Mouse (Mus musculus) CH12.LX (cell line): ENCODE data around the gene Zscan18. TPM values are rescaled to one million over a fixed set of nuclear protein-coding genes. Genes with fewer than 3 reads are reported as not detected.
A peak's percentile ranks its signal among the peaks of the same experiment; 100 is the strongest.

Source experiments
- DNase-seq: peaks from one replicate; pipeline ENCODE4 v3.0.0-alpha.2; 2013; ENCODE audit errors: extremely low read depth
- H3K27ac ChIP-seq: 2 replicates; pipeline ENCODE4 v1.5.1; 2012; ENCODE audit warnings: low read depth, mild to moderate bottlenecking, control low read depth, moderate library complexity; ENCODE audit not compliant: insufficient read depth
- H3K27me3 ChIP-seq: replicated peaks from 2 replicates; pipeline ENCODE3; 2012; ENCODE audit warnings: inconsistent platforms
- H3K36me3 ChIP-seq, 2 experiments: replicated peaks in 1 of 2; 2 replicates each; pipeline versions ENCODE3 to v1.6.1; 2012; ENCODE audit warnings: inconsistent platforms in 1 of 2, low read length in 1 of 2, mild to moderate bottlenecking in 1 of 2, mixed read lengths in 1 of 2, moderate library complexity in 1 of 2; ENCODE audit not compliant: control insufficient read depth in 1 of 2, insufficient read depth in 1 of 2
- H3K4me1 ChIP-seq, 2 experiments: 2 replicates each; pipeline ENCODE4 v1.6.1; 2012; ENCODE audit warnings: inconsistent platforms in 1 of 2, moderate library complexity in 1 of 2; ENCODE audit not compliant: insufficient read depth in 2 of 2, control insufficient read depth in 1 of 2
- H3K4me2 ChIP-seq: 2 replicates; pipeline ENCODE4 v1.6.1; 2012; ENCODE audit warnings: low read depth, mild to moderate bottlenecking, control low read depth; ENCODE audit not compliant: poor library complexity, insufficient read depth, severe bottlenecking
- H3K4me3 ChIP-seq, 3 experiments: fragments of 150-350 bp in 1 of 3; sonication (generic) in 1 of 3; replicated peaks in 1 of 3; 2 replicates each; pipeline versions ENCODE3 to v1.5.1; 2011 to 2012; ENCODE audit warnings: low read depth in 2 of 3, low read length in 2 of 3, mild to moderate bottlenecking in 2 of 3, moderate library complexity in 2 of 3, control low read depth in 1 of 3, improper control_type of control experiment in 1 of 3, inconsistent platforms in 1 of 3, mixed read lengths in 1 of 3; ENCODE audit not compliant: poor library complexity in 1 of 3
- H3K79me2 ChIP-seq: replicated peaks from 2 replicates; pipeline ENCODE4 v1.6.1; 2012; ENCODE audit warnings: mild to moderate bottlenecking, moderate library complexity; ENCODE audit not compliant: control insufficient read depth, poor library complexity, insufficient read depth, severe bottlenecking; ENCODE audit errors: extremely low read depth
- H3K9ac ChIP-seq: 2 replicates; pipeline ENCODE4 v1.6.1; 2012; ENCODE audit warnings: low read depth, mild to moderate bottlenecking, control low read depth, moderate library complexity; ENCODE audit not compliant: insufficient read depth
- H3K9me3 ChIP-seq: replicated peaks from 2 replicates; pipeline ENCODE3; 2012; ENCODE audit warnings: low read length, inconsistent platforms, mixed read lengths
- BHLHE40 ChIP-seq: IDR thresholded peaks from 2 replicates; pipeline ENCODE4 v1.6.1; 2011; ENCODE audit warnings: mild to moderate bottlenecking, low read depth, low read length, improper control_type of control experiment
- CHD1 ChIP-seq: IDR thresholded peaks from 2 replicates; pipeline ENCODE4 v1.6.1; 2012; ENCODE audit warnings: low read depth, low read length, improper control_type of control experiment, inconsistent platforms
- CTCF ChIP-seq, 2 experiments: IDR thresholded peaks in 1 of 2; conservative IDR thresholded peaks in 1 of 2; 2 replicates each; pipeline ENCODE4 v1.5.1; 2011 to 2012; ENCODE audit warnings: low read depth in 2 of 2, low read length in 2 of 2, improper control_type of control experiment in 1 of 2, inconsistent platforms in 1 of 2, mild to moderate bottlenecking in 1 of 2, moderate library complexity in 1 of 2
- E2F4 ChIP-seq: IDR thresholded peaks from 2 replicates; pipeline ENCODE4 v1.6.1; 2011; ENCODE audit warnings: low read depth, low read length, improper control_type of control experiment; ENCODE audit not compliant: insufficient replicate concordance
- ELF1 ChIP-seq: IDR thresholded peaks from 2 replicates; pipeline ENCODE4 v1.6.1; 2014; ENCODE audit warnings: low read depth, mild to moderate bottlenecking, inconsistent platforms, low read length, improper control_type of control experiment
- ETS1 ChIP-seq: conservative IDR thresholded peaks from 2 replicates; pipeline ENCODE4 v1.6.1; 2012; ENCODE audit warnings: low read depth, mild to moderate bottlenecking, inconsistent platforms, low read length, improper control_type of control experiment, moderate library complexity
- GABPA ChIP-seq: IDR thresholded peaks from 2 replicates; pipeline ENCODE4 v1.6.1; 2012; ENCODE audit warnings: low read depth, low read length, improper control_type of control experiment, inconsistent platforms; ENCODE audit not compliant: insufficient replicate concordance
- HCFC1 ChIP-seq: IDR thresholded peaks from 2 replicates; pipeline ENCODE4 v1.6.1; 2012; ENCODE audit warnings: low read depth, mild to moderate bottlenecking, inconsistent platforms, low read length, improper control_type of control experiment
- IRF4 ChIP-seq: IDR thresholded peaks from 2 replicates; pipeline ENCODE4 v1.6.1; 2014; ENCODE audit warnings: low read depth, mild to moderate bottlenecking, inconsistent platforms, low read length, improper control_type of control experiment
- JUN ChIP-seq: IDR thresholded peaks from 2 replicates; pipeline ENCODE4 v1.6.1; 2011; ENCODE audit warnings: low read depth, mild to moderate bottlenecking, low read length, improper control_type of control experiment, moderate library complexity; ENCODE audit not compliant: insufficient read depth
- JUND ChIP-seq: conservative IDR thresholded peaks from 2 replicates; pipeline ENCODE4 v1.6.1; 2011; ENCODE audit warnings: low read depth, low read length, improper control_type of control experiment
- KAT2A ChIP-seq: IDR thresholded peaks from 2 replicates; pipeline ENCODE4 v1.6.1; 2012; ENCODE audit warnings: low read length, improper control_type of control experiment, inconsistent platforms; ENCODE audit not compliant: insufficient replicate concordance
- MAX ChIP-seq: IDR thresholded peaks from 2 replicates; pipeline ENCODE4 v1.6.1; 2011; ENCODE audit warnings: low read length, improper control_type of control experiment
- MAZ ChIP-seq: IDR thresholded peaks from 2 replicates; pipeline ENCODE4 v1.6.1; 2012; ENCODE audit warnings: low read depth, mild to moderate bottlenecking, inconsistent platforms, low read length, improper control_type of control experiment, moderate library complexity
- MEF2A ChIP-seq: IDR thresholded peaks from 2 replicates; pipeline ENCODE4 v1.6.1; 2014; ENCODE audit warnings: low read depth, mild to moderate bottlenecking, inconsistent platforms, low read length, improper control_type of control experiment, borderline replicate concordance
- MXI1 ChIP-seq: IDR thresholded peaks from 2 replicates; pipeline ENCODE4 v1.6.1; 2011; ENCODE audit warnings: mild to moderate bottlenecking, low read depth, low read length, improper control_type of control experiment
- MYC ChIP-seq: IDR thresholded peaks from 2 replicates; pipeline ENCODE4 v1.6.1; 2011; ENCODE audit warnings: low read depth, mild to moderate bottlenecking, improper control_type of control experiment, low read length
- NELFE ChIP-seq: IDR thresholded peaks from 2 replicates; pipeline ENCODE4 v1.6.1; 2011; ENCODE audit warnings: low read depth, low read length, improper control_type of control experiment
- NRF1 ChIP-seq: IDR thresholded peaks from 2 replicates; pipeline ENCODE4 v1.6.1; 2014; ENCODE audit warnings: low read depth, mild to moderate bottlenecking, inconsistent platforms, low read length, improper control_type of control experiment, moderate library complexity
- POLR2A ChIP-seq: IDR thresholded peaks from 2 replicates; pipeline ENCODE4 v1.6.1; 2011; ENCODE audit warnings: low read depth, mild to moderate bottlenecking, improper control_type of control experiment, low read length
- POLR2AphosphoS2 ChIP-seq: IDR thresholded peaks from 2 replicates; pipeline ENCODE4 v1.6.1; 2011; ENCODE audit warnings: low read depth, low read length, improper control_type of control experiment
- RAD21 ChIP-seq: IDR thresholded peaks from 2 replicates; pipeline ENCODE4 v1.6.1; 2011; ENCODE audit warnings: low read depth, mild to moderate bottlenecking, low read length, improper control_type of control experiment, moderate library complexity
- SIN3A ChIP-seq: IDR thresholded peaks from 2 replicates; pipeline ENCODE4 v1.6.1; 2012; ENCODE audit warnings: low read length, improper control_type of control experiment, inconsistent platforms
- TBP ChIP-seq: conservative IDR thresholded peaks from 2 replicates; pipeline ENCODE4 v1.6.1; 2011; ENCODE audit warnings: low read depth, low read length, improper control_type of control experiment
- TCF12 ChIP-seq: IDR thresholded peaks from 2 replicates; pipeline ENCODE4 v1.6.1; 2014; ENCODE audit warnings: low read depth, mild to moderate bottlenecking, inconsistent platforms, low read length, improper control_type of control experiment
- UBTF ChIP-seq: IDR thresholded peaks from 2 replicates; pipeline ENCODE4 v1.6.1; 2012; ENCODE audit warnings: low read depth, mild to moderate bottlenecking, inconsistent platforms, low read length, improper control_type of control experiment, moderate library complexity
- USF2 ChIP-seq: conservative IDR thresholded peaks from 2 replicates; pipeline ENCODE4 v1.6.1; 2011; ENCODE audit warnings: low read depth, low read length, improper control_type of control experiment
- ZMIZ1 ChIP-seq: IDR thresholded peaks from 2 replicates; pipeline ENCODE4 v1.6.1; 2012; ENCODE audit warnings: low read depth, mild to moderate bottlenecking, inconsistent platforms, low read length, improper control_type of control experiment
- ZNF384 ChIP-seq: IDR thresholded peaks from 2 replicates; pipeline ENCODE4 v1.6.1; 2012; ENCODE audit warnings: low read depth, low read length, improper control_type of control experiment, inconsistent platforms
- dilution Hi-C: fragments of 300-500 bp; cut with MboI; formaldehyde crosslinking; loops from 2 replicates; pipeline ENCODE4 v1.14.3; 2020; ENCODE audit warnings: low sequenced_read_pairs; ENCODE audit not compliant: extremely low pct_unique_long_range_greater_than_20kb, extremely low pct_ligation_motif_present
- in situ Hi-C: fragments of 300-500 bp; cut with MboI; formaldehyde crosslinking; loops from 3 replicates; pipeline ENCODE4 v1.14.3; 2019; ENCODE audit warnings: low sequenced_read_pairs, low pct_ligation_motif_present, low pct_unique_long_range_greater_than_20kb, mixed read lengths
- polyA plus RNA-seq: library from polyadenylated mRNA; unstranded; fragments of >175 nt; gene quantifications from 2 replicates; pipeline ENCODE4 v1.2.1, GENCODE M21; 2012; ENCODE audit warnings: low read depth; ENCODE audit not compliant: insufficient read length
- total RNA-seq, 2 experiments: library from RNA; depleted of rRNA; stranded (reverse); fragments of 300-350 nt in 1 of 2; fragments of >200 nt in 1 of 2; gene quantifications; 2 replicates each; pipeline ENCODE4 v1.2.3; 2012 to 2014

The Zscan18 gene
- total and polyA plus RNA-seq, 3 experiments: 0.56 to 1.6 (median 1.6) TPM

- peak within 1 kb of the TSS; percentile 67 for H3K4me2 ChIP-seq
- peaks cover 30% of the 10 kb centered on the region for H3K9me3 ChIP-seq
- in situ Hi-C loops: no loop called here
- H3K9ac ChIP-seq: peak within 1 kb of the TSS; percentile 92
- peak within 1 kb of the TSS; percentile 74 to 91 (median 83) for H3K4me3 ChIP-seq
- no peak for TF ChIP-seq JUN
- TF ChIP-seq CHD1: peak; percentile 89
- 0 out of 2 replicates have a peak, but pooled peaks have one; percentile 47 for TF ChIP-seq POLR2AphosphoS2
- TF ChIP-seq CTCF (conservative IDR thresholded peaks at IDR 0.05 in 1 of 2, IDR thresholded peaks at IDR 0.05 in 1 of 2; ENCODE audit: low read depth in 2 of 2, low read length in 2 of 2): no peak
- peak; percentile 91 for TF ChIP-seq BHLHE40
- peak; percentile 79 for TF ChIP-seq POLR2A
- no peak for TF ChIP-seq E2F4
- no peak for TF ChIP-seq JUND
- TF ChIP-seq HCFC1: peak; percentile 92
- peak; percentile 52; the same call in 1 of the 2 replicates for TF ChIP-seq IRF4
- TF ChIP-seq ELF1: peak; percentile 84
- no peak for TF ChIP-seq ZNF384
- peak; percentile 65 for TF ChIP-seq ZMIZ1
- peak; percentile 60; the same call in 1 of the 2 replicates for TF ChIP-seq TBP
- no peak; the same call in 1 of the 2 replicates for TF ChIP-seq GABPA
- TF ChIP-seq MAX: peak; percentile 90
- TF ChIP-seq TCF12: peak; percentile 63; the same call in 1 of the 2 replicates
- TF ChIP-seq RAD21: no peak
- TF ChIP-seq SIN3A: peak; percentile 92
- TF ChIP-seq KAT2A: peak; percentile 80; the same call in 1 of the 2 replicates
- TF ChIP-seq NRF1: peak; percentile 65
- no peak for TF ChIP-seq UBTF
- TF ChIP-seq MXI1: peak; percentile 96
- TF ChIP-seq NELFE: peak; percentile 78
- TF ChIP-seq MYC: peak; percentile 75
- TF ChIP-seq MAZ: peak; percentile 68; the same call in 1 of the 2 replicates
- no peak for TF ChIP-seq USF2
- TF ChIP-seq MEF2A: no peak
- TF ChIP-seq ETS1: peak; percentile 38; the same call in 1 of the 2 replicates
- peaks cover 3% of the 10 kb centered on the region for H3K27me3 ChIP-seq
- H3K27ac ChIP-seq: peak within 1 kb of the TSS; percentile 45
- dilution Hi-C loops: no loop called here
- peak; percentile 91 for DNase-seq
- peaks cover 15% of the 10 kb centered on the region for H3K79me2 ChIP-seq
- H3K4me1 ChIP-seq: peaks cover 0 to 13% of the 10 kb centered on the region in 2 experiments; a peak in 2 of 4 replicates
- peaks cover 25 to 34% of the 10 kb centered on the region in 2 experiments for H3K36me3 ChIP-seq
These were observed 31.0 kb upstream of the Zscan18 start, which contains the start of gene Zfp110 for GRCm38 (mm10) chr7:12834162-12835120. Gene Zfp110 (plus strand): TSS chr7:12834761.
